Mouse (Mus musculus) cerebellum, adult 9-11 months (tissue): ENCODE results near the gene Hoxa13.

Experiments
- DNase-seq: peaks from one replicate; pipeline ENCODE4 v3.0.0; 2022

Gene Hoxa13

GRCm38 (mm10) chr6:52221337-52221992, 39.2 kb downstream of the Hoxa13 start, which contains the start of gene Hoxa7:
Gene Hoxa7, minus strand, starts transcription at chr6:52221854.
- DNase-seq: peak; percentile 75

GRCm38 (mm10) chr6:52220865-52221310, 39.8 kb downstream of the Hoxa13 start:
- DNase-seq: no peak

- DNase-seq: no peak
Measured at GRCm38 (mm10) chr6:52220003-52220864, 40.4 kb downstream of the Hoxa13 start.

GRCm38 (mm10) chr6:52219234-52219942, 41.3 kb downstream of the Hoxa13 start:
- no peak for DNase-seq

- no peak for DNase-seq
Measured at GRCm38 (mm10) chr6:52218643-52219215, 42.0 kb downstream of the Hoxa13 start.

- DNase-seq: no peak
Measured at GRCm38 (mm10) chr6:52217895-52218642, 42.6 kb downstream of the Hoxa13 start.

GRCm38 (mm10) chr6:52217459-52217768, 43.3 kb downstream of the Hoxa13 start:
- no peak for DNase-seq

- no peak for DNase-seq
Measured at GRCm38 (mm10) chr6:52216691-52217458, 43.8 kb downstream of the Hoxa13 start.

- no peak for DNase-seq
Measured at GRCm38 (mm10) chr6:52215771-52216535, 44.7 kb downstream of the Hoxa13 start.

GRCm38 (mm10) chr6:52215070-52215469, 45.6 kb downstream of the Hoxa13 start:
- DNase-seq: no peak

- DNase-seq: no peak
Measured at GRCm38 (mm10) chr6:52214271-52214670, 46.4 kb downstream of the Hoxa13 start.

GRCm38 (mm10) chr6:52213119-52213986, 47.3 kb downstream of the Hoxa13 start, which contains the start of the genes Hoxa3 and Gm28308:
Gene Hoxa3, minus strand, starts transcription at chr6:52213336.
Gene Gm28308, minus strand, starts transcription at chr6:52213339.
- DNase-seq: no peak

GRCm38 (mm10) chr6:52212556-52213118, 48.0 kb downstream of the Hoxa13 start:
- DNase-seq: no peak

- DNase-seq: no peak
Measured at GRCm38 (mm10) chr6:52211961-52212360, 48.7 kb downstream of the Hoxa13 start.

GRCm38 (mm10) chr6:52211170-52211935, 49.3 kb downstream of the Hoxa13 start:
- peak; percentile 41 for DNase-seq

GRCm38 (mm10) chr6:52209685-52210046, 51.0 kb downstream of the Hoxa13 start:
- DNase-seq: no peak

- DNase-seq: no peak
Measured at GRCm38 (mm10) chr6:52208868-52209684, 51.6 kb downstream of the Hoxa13 start.
